Mouse (Mus musculus): ENCODE measurements around the gene Glmn.

GRCm38 (mm10) chr5:107499891-107500535 is 97.7 kb downstream of the Glmn start:
- TF ChIP-seq CTCF (IDR thresholded peaks at IDR 0.05; ENCODE audit: insufficient read depth, low read depth, low read length) (no peak), POLR2A (IDR thresholded peaks at IDR 0.05; ENCODE audit: insufficient read depth, low read depth, low read length) (no peak)

Measured in olfactory bulb, adult 2 months (tissue).